Mouse (Mus musculus) gastrocnemius, postnatal 25 days (tissue): ENCODE results near the gene Apoc4. TPM values are rescaled to one million over a fixed set of nuclear protein-coding genes. Genes with fewer than 3 reads are reported as not detected.
"Not testable (repeated sequence)": the region's sequence is repeated elsewhere in the genome, so short reads cannot be mapped to it uniquely, and the experiment has no call there.

Source experiments
- DNase-seq: peaks from one replicate; pipeline ENCODE4 v3.0.0; 2022
- total RNA-seq, 2 experiments: library from RNA; stranded (reverse); gene quantifications; 1 replicate in 1 of 2; 2 replicates in 1 of 2; pipeline ENCODE4 v1.2.3; 2021

Gene Apoc4
- total RNA-seq, 2 experiments from 2014 or later, result not detected

- DNase-seq, result peak; percentile 68
Observed at GRCm38 (mm10) chr7:19698907-19699826, 17.9 kb upstream of the Apoc4 start, which contains the start of gene Apoe. Apoe (minus strand) TSS chr7:19699188.

- DNase-seq, result no peak
Observed at GRCm38 (mm10) chr7:19697949-19698906, 16.9 kb upstream of the Apoc4 start.

- no peak for DNase-seq
Observed at GRCm38 (mm10) chr7:19696336-19696873, 15.1 kb upstream of the Apoc4 start.

GRCm38 (mm10) chr7:19695881-19696280 lies 14.6 kb upstream of the Apoc4 start:
- no peak for DNase-seq

GRCm38 (mm10) chr7:19695213-19695594 lies 13.9 kb upstream of the Apoc4 start:
- DNase-seq, result no peak

GRCm38 (mm10) chr7:19694336-19695212 lies 13.3 kb upstream of the Apoc4 start:
- no peak for DNase-seq

GRCm38 (mm10) chr7:19693421-19693820 lies 12.1 kb upstream of the Apoc4 start:
- DNase-seq, result peak; percentile 56

GRCm38 (mm10) chr7:19691873-19692865 lies 10.9 kb upstream of the Apoc4 start, which contains the start of gene Apoc1:
Apoc1 (minus strand) TSS chr7:19692660.
- DNase-seq, result no peak

- no peak for DNase-seq
Observed at GRCm38 (mm10) chr7:19691434-19691833, 10.2 kb upstream of the Apoc4 start.

GRCm38 (mm10) chr7:19690845-19691244 lies 9.6 kb upstream of the Apoc4 start:
- DNase-seq, result no peak

GRCm38 (mm10) chr7:19688611-19689010 lies 7.3 kb upstream of the Apoc4 start:
- no peak for DNase-seq

GRCm38 (mm10) chr7:19688101-19688500 lies 6.8 kb upstream of the Apoc4 start:
- DNase-seq, result no peak

- not testable (repeated sequence) for DNase-seq
Observed at GRCm38 (mm10) chr7:19686927-19687583, 5.8 kb upstream of the Apoc4 start.

- no peak for DNase-seq
Observed at GRCm38 (mm10) chr7:19686521-19686920, 5.2 kb upstream of the Apoc4 start.

GRCm38 (mm10) chr7:19685374-19685773 lies 4.1 kb upstream of the Apoc4 start:
- DNase-seq, result no peak

- DNase-seq, result no peak
Observed at GRCm38 (mm10) chr7:19683771-19684201, 2.5 kb upstream of the Apoc4 start.

GRCm38 (mm10) chr7:19682979-19683378 lies 1.7 kb upstream of the Apoc4 start:
- no peak for DNase-seq

GRCm38 (mm10) chr7:19680702-19681101 lies 577 bp downstream of the Apoc4 start:
- DNase-seq, result no peak

GRCm38 (mm10) chr7:19678901-19679300 lies 2.4 kb downstream of the Apoc4 start:
- DNase-seq, result no peak
